Mouse (Mus musculus) erythroblast, embryonic 14.5 days (primary cell): ENCODE results near the gene Lim2.
"Not testable (repeated sequence)": the region's sequence is repeated elsewhere in the genome, so short reads cannot be mapped to it uniquely, and the experiment has no call there.

Source experiments
- GATA1 ChIP-seq: IDR thresholded peaks from 2 replicates; pipeline ENCODE4 v1.6.1; 2012; ENCODE audit warnings: low read length, inconsistent platforms, mixed read lengths
- TAL1 ChIP-seq: IDR thresholded peaks from 3 replicates; pipeline ENCODE4 v1.6.1; 2012; ENCODE audit warnings: low read length, inconsistent platforms, mixed read lengths

DNA sequence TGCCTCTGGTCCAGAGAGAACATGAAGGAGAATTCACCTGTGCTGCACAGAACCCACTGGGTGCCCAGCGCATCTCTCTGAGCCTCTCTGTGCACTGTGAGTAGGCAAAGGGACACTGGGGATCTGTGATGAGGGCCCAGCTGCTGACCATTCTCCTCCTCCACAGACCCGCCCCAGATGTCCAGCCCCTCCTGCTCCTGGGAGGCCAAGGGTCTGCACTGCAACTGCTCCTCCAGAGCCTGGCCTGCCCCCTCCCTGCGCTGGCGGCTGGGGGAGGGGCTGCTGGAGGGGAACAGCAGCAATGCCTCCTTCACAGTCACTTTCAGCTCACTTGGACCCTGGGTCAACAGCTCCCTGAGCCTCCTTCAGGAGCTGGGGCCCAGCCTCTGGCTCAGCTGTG, 15.7 kb upstream of the Lim2 start:
- not testable (repeated sequence) for TF ChIP-seq TAL1, GATA1
